Mouse (Mus musculus) adrenal gland, postnatal 25 days (tissue): ENCODE results near the gene Cer1. TPM values are rescaled to one million over a fixed set of nuclear protein-coding genes. Genes with fewer than 3 reads are reported as not detected.
A peak's percentile ranks its signal among the peaks of the same experiment; 100 is the strongest.

Experiments
- DNase-seq: peaks from one replicate; pipeline ENCODE4 v3.0.0; 2021; ENCODE audit warnings: mixed read lengths
- long read RNA-seq: library from polyadenylated mRNA; stranded (forward); transcript quantifications from one replicate; pipeline ENCODE4 v2.0.0, GENCODE M21; 2021
- total RNA-seq: library from RNA; stranded (reverse); gene quantifications from 2 replicates; pipeline ENCODE4 v1.2.3, GENCODE M21; 2021

The Cer1 gene
- total RNA-seq, result not detected in 2 replicates
- long read RNA-seq, result 0 reads

- DNase-seq, result no peak
These were observed at the start of gene Cer1 for GRCm38 (mm10) chr4:82884636-82885534. TSS of gene Cer1 (minus strand) at chr4:82885148.

GRCm38 (mm10) chr4:82934308-82934707 is 49.4 kb upstream of the Cer1 start:
- DNase-seq, result no peak

- peak; percentile 65 for DNase-seq
These were observed 48.8 kb upstream of the Cer1 start for GRCm38 (mm10) chr4:82933698-82934210.

- no peak for DNase-seq
These were observed 45.1 kb upstream of the Cer1 start for GRCm38 (mm10) chr4:82930079-82930478.

- DNase-seq, result no peak
These were observed 37.0 kb upstream of the Cer1 start for GRCm38 (mm10) chr4:82921962-82922361.

- DNase-seq, result no peak
These were observed 33.7 kb upstream of the Cer1 start for GRCm38 (mm10) chr4:82918625-82919024.

GRCm38 (mm10) chr4:82916678-82917050 is 31.7 kb upstream of the Cer1 start:
- no peak for DNase-seq

GRCm38 (mm10) chr4:82916003-82916677 is 31.2 kb upstream of the Cer1 start:
- peak; percentile 12 for DNase-seq

- no peak for DNase-seq
These were observed 30.6 kb upstream of the Cer1 start for GRCm38 (mm10) chr4:82915576-82915975.

- DNase-seq, result no peak
These were observed 29.7 kb upstream of the Cer1 start for GRCm38 (mm10) chr4:82914601-82915143.

GRCm38 (mm10) chr4:82895227-82895626 is 10.3 kb upstream of the Cer1 start:
- no peak for DNase-seq

- DNase-seq, result no peak
These were observed 7.3 kb upstream of the Cer1 start for GRCm38 (mm10) chr4:82892247-82892646.

- no peak for DNase-seq
These were observed 6.6 kb upstream of the Cer1 start for GRCm38 (mm10) chr4:82891566-82891965.

GRCm38 (mm10) chr4:82891049-82891448 is 6.1 kb upstream of the Cer1 start:
- no peak for DNase-seq

- no peak for DNase-seq
These were observed 5.6 kb upstream of the Cer1 start for GRCm38 (mm10) chr4:82890585-82890984.

- DNase-seq, result no peak
These were observed 1.2 kb upstream of the Cer1 start for GRCm38 (mm10) chr4:82886148-82886547.

GRCm38 (mm10) chr4:82885535-82885913 is 576 bp upstream of the Cer1 start:
- no peak for DNase-seq

- DNase-seq, result no peak
These were observed 2.4 kb downstream of the Cer1 start for GRCm38 (mm10) chr4:82882500-82882899.

GRCm38 (mm10) chr4:82881366-82881765 is 3.6 kb downstream of the Cer1 start:
- no peak for DNase-seq

- no peak for DNase-seq
These were observed 4.7 kb downstream of the Cer1 start for GRCm38 (mm10) chr4:82880243-82880642.

GRCm38 (mm10) chr4:82879152-82879551 is 5.8 kb downstream of the Cer1 start:
- no peak for DNase-seq

GRCm38 (mm10) chr4:82876656-82877055 is 8.3 kb downstream of the Cer1 start:
- no peak for DNase-seq

GRCm38 (mm10) chr4:82875532-82875931 is 9.4 kb downstream of the Cer1 start:
- no peak for DNase-seq
